Mouse (Mus musculus) CD4-positive, CD25-positive, alpha-beta regulatory T cell, adult 2 months (primary cell): Measurements from ENCODE around the gene Rangap1.
"Not testable (repeated sequence)": the region's sequence is repeated elsewhere in the genome, so short reads cannot be mapped to it uniquely, and the experiment has no call there.

ENCODE experiments used
- DNase-seq: peaks from one replicate; pipeline ENCODE4 v3.0.0-alpha.2; 2012; ENCODE audit warnings: low read depth, low spot score

Rangap1 gene

DNA sequence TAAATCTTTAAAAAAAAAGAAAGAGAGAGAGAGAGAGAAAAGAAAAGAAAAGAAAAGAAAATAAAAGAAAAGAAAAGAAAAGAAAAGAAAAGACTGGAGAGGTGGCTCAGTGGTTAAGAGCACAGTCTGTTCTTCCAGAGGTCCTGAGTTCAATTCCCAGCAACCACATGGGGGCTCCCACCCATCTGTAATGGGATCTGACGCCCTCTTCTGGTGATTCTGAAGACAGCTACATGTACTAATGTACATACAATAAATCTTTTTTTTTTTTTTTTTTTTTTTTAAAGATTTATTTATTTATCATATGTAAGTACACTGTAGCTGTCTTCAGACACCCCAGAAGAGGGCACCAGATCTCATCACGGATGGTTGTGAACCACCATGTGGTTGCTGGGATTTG, 3.0 kb downstream of the Rangap1 start:
- peak; percentile 50 for DNase-seq

DNA sequence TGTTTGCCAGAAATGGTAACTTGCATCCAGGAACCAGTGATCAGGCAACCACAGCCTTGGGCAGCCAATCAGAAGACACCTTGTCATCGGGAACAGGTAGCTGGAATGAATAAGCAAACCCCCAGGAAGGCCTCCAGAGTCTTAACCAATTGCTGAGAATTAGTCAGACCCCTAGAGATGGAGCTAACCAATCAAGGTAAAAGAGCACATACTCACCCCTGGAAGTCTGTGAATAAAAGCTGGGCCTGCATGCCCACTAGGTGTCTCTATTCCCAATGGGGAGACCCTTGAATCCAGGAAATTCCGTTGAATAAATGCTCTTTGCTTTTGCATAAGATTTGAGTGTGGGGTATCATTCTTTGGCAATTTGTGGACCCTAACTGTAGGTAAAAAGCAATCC, 5.4 kb downstream of the Rangap1 start:
- DNase-seq, result no peak

DNA sequence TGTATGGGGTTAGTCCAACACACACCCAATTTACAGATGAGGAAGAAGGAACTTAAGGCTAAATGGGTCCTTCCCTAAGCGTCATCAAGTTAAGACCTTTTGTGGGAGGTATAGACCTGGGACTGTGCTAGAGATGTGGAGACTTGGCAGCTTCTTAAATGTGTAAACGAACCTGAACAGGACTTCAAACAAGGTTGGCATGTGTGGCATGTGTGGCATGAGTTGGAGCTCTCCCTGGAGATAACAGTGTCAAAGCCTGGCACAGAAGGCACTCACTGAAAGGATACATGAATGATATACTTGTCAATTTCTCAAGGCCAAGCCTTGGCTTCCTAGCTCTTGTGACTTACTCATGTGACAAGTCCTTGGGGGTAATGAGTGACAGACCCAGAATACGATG, 6.0 kb downstream of the Rangap1 start:
- DNase-seq, result no peak

DNA sequence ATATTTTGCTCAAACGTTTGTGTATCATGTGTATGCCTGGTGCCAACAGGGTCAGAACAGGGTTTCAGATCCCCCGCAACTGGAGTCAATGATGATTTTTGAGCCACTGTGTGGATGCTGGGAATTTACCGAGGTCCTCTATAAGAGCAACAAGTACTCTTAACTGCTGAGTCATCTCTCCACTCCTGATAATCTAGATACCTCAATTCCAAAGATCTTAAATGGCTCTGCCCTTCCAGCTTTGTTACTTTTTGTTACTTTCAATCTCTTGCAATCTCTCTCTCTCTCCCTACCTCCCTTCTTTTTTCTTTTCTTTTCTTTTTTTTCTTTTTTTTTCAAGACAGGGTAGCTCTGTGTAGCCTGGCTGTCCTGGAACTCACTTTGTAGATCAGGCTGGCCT, 10.3 kb downstream of the Rangap1 start:
- DNase-seq, result no peak

DNA sequence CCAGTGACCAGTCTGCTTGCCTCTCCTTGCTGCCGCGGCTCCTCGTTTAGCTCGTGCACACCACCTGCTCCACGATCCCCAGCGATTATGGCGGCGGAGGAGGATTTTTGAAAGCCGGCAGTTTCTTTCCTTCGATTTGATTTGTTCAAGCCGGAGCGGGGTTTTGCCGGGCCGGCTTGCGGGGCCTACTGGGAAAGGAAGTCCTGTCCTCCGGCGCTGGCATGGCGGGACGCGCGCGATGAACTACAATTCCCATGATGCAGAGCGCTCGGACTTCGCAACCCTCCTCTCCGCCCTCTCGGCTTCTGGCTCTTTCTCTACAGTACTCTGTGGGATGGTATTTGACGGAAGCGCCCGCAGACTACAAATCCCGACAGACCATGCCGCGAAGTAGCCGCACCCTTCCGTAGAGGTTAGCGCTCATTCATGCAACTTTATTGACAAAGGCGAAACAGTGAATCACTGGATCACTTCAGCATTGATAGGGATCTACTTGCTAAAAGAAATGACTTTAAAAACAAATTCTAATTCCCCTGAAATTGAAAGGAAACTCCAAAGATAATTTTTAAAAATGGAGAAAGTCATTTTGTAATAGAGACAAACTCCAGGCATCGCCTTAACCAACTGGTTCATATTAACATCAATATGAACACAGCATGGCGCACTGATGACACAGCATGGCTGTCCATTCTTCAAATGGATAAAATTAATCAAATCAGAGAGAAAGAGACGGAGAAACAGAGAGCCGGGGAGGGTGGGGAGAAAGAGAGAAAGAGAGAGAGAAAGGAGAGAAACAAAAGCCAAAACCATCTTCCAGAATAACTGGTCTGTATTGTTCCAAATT, 15.3 kb downstream of the Rangap1 start:
- DNase-seq, result peak; percentile 99

DNA sequence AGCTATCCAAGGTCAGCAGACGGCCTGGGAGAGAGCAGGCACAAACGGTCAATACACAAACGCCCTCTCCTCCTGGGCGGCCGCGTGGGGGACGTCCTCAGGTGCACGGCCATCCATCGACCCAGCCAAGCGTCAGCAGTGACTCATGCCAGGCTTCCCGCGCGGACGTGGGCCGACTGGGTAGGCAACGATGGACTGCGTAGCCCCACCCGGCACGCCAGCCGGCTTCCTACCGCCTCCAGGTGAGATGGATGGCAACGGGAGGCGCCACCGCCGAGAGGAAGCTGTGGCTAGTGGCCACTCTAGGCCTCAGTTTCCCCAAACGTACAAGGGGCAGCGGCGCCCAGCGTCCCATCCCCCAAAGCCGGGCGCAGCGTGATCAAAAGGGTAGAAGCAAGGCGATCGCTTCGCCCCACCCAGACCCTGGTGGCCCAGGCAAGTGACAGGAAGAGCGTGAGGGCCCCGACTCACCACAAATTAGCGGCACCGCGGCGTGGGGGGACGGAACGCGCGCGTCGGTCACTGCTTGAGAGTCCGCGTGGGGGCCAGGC, 16.0 kb downstream of the Rangap1 start:
- peak; percentile 55 for DNase-seq

DNA sequence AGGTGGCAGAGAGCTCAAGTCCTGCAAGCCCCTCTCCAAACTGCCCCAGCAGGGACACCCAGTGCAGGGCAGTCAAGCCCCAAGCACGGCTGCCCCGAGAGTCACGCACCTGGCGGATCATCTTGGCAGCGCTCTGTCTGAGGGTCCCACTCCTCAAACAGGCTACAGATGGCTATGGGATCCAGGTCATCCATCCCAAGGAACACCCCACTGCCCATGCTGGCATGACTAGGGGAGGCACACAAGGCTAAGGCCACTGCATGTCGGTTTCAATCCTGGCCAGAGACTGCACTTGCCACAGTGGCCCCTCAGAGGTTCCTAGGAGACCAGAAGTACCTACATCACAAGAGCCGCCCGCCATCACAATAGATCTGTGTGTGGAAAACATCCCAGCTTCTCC, 19.4 kb downstream of the Rangap1 start:
- DNase-seq, result no peak

DNA sequence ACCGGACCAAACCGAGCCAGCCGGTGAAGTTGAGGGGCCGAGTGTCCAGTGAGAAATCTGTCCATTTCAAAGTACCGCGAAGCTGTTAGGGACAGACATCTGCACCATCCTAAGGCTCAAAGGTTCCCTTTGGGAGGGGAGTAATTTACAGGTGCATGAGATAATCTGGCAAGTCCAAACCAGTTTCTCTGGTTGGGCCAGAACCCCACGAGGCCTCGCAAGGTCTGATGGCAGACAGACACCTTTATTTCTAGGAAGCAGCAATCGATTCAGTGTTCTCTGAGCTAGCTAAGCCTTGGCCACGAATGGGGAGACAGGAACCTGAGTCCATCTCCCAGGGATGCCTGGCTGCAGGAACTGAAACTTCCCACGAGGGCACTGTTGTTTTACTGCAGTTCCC, 21.7 kb downstream of the Rangap1 start:
- no peak for DNase-seq

DNA sequence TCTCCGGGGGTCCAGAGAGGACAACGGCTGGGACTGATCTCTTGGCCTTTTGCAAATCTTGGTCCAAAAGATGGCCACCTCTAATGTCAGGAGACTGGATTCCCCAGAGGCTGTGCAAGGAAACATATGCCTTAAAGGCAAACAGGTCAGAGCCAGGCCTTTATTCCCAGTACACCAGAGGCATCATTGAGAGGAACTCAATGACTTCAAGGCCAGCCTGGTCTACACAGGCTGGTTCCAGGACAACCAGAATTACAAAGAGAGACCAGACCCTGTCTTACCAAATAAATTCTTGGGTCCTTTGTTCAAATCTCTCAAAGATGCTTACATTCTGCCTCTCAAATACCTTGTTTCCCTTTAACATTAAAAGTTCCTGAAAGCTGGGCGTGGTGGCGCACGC, 23.0 kb downstream of the Rangap1 start:
- no peak for DNase-seq

DNA sequence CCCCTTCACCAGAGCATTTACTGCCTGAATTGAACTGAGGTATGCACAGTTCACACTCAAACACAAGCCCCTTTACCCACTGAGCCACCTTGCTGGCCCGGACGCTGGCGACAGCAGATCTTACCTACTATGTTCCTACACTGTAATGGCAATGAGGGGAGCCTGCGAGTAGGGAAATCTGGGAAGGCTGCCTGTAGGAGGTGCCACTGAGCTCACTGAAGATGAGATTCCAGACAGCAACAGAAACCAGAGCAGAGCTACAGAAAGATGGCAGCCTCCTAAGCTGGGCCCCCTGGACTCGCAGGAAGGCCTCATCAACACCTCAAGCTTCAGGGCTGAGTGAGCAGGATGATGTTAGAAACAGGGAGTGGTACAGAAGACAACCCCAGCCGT, 26.2 kb downstream of the Rangap1 start:
- DNase-seq, result no peak

DNA sequence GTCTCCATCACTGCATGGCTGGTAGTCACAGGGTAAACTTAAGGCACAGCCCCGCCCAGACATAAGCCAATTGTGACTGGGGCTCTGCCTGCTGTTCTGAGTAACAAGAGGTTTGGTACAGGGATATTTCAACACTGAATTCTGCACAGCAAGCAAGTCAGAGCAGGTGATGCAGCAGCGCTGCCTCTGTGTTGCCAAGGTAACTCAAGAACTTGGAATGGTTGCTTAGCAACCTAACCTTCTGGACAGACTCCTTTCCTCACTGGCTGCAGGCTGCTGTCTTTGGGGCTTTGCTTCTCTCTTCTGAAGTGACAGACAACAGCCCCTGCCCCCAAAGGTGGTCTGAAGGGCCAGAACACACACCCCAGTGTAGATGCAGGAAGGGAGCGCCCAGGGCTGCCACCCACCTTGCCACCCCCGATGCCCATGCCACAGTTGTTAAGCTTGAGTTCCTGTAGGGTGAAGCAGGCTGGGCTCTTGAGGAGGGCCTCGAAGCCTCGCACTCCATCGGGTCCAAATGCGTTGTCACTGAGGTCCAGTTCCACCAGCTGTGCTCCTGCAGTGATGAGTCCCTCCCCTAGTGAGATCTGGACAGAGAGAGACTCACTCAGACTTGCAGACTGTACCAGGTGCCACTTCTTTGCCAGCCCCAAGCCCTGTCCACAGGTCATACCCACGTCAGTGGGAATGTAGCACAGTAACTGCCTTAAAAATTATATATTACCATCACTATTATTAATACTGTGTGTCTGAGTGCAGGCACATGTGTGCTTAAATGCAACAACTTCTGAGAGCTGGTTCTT, 26.8 kb downstream of the Rangap1 start:
- no peak for DNase-seq

DNA sequence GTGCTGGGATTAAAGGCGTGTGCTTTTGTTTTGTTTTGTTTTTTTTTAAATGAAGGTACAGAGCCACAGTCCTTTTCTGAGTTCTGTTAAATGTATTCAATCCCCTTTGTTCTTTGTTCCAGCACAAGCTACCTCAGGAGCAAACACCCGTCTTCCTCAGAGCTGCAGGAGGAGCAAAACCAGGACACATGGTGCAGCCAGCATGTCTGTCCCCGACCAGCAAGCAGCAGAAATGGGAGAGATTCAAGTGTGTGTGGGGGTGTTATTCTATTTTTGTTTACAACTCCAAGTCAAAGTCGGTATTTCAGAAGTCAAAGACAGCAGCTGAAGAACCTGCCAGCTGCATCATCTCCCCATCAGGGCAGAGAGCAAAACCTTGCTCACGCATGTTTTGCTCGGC, 31.6 kb downstream of the Rangap1 start:
- DNase-seq, result no peak

DNA sequence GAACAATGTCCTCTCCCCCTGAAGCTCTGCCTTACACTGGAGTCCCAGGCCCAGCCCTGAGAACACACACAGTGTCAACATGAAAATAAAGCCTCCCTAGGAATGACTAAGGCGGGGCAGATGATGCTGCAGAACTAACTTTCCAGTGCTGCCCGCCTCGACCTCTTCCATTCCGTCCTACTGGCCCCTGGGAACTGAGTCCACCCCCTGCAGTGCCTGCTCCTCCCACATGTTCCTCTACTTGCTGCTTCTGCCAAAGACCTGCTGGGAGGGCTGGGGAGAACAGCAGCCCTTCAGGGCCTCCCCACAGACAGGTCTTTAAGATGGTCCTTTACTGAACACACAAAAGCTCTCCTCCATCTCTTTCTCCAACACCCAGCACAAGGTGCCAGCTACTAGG, 34.5 kb downstream of the Rangap1 start:
- DNase-seq, result no peak

DNA sequence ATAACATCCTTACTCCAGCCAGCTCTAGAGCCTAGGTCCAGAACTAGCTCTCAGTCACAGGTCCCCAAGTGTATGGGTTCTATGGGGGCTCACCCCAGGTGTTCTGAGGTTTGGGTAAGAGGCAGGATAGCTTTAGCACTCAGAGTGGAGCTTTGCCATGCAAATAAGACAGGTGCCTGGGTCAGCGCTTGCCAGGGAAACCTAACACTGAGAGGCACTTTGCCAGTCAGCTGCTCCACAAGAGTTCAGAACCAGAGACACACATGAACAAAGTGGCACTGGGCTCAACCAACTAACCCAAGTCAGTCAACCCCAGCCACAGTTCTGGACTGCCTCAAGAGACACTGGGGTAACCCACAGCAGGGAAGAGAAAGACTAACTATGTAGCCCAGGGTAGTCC, 35.6 kb downstream of the Rangap1 start:
- DNase-seq, result no peak

DNA sequence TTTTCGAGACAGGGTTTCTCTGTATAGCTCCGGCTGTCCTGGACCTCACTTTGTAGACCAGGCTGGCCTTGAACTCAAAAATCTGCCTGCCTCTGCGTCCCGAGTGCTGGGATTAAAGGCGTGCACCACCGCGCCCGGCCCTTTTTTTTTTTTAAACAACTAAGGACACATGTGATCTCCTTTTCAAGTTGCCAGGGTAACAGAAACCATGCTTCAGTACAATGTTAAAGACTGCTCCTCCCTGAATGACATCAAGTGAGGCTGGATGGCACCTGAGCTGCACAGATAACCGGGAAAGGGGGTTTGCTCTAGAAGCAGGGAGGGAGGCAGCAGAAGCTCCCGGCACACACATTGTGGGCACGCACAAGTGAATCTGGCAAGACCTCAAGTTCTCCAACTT, 36.3 kb downstream of the Rangap1 start:
- no peak for DNase-seq

DNA sequence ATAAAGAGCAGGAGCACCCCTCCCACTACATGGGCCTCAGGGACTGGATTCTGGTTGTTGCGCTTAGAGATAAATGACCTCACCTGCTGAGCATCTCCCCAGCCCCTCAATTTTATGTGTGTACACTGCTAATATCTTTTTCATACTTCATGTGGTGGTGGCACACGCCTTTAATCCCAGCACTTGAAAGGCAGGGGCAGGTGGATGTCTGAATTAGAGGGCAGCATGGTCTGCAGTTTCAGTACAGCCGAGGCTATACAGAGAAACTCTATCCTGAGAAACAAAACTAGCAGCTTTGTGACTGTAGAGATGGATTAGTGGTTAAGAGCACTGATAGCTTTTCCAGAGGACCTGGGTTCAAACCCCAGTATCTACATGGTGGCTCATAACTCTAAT, 42.2 kb downstream of the Rangap1 start:
- DNase-seq, result no peak

DNA sequence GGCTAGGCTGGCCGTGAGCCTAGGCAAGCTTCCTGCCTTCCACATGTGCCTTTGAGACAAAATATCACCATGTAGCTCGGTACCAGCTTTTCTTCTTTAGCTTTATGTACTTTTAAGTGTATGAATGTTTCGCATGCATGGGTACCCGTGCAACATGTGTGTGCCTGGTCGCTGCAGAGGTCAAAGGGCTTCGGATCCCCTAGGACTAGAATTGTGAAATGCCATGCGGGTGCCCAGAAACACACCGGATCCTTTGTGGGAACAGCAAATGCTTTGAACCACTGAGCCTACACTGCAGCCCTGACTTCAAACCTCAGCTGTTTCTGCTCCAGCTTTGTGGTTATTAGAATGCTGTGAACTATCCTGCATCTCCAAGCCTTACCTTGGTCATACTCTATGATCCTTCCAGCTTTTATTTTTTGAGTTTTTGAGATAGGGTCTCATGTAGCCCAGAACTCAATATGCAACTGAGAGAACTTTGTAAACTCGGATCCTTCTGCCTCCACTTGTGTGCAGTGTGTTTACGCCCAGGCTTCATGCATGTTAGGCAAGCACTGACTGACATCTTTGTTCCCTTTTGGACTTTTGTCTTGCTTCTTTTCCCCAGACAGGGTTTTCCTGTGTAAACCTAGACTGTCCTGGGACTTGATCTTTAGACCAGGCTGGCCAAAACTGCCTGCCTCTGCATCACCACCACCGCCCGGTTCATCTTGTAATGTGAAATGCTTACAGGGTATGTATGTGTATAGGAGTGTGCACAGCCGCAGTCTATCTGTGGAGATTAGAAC, 42.8 kb downstream of the Rangap1 start:
- DNase-seq, result no peak

DNA sequence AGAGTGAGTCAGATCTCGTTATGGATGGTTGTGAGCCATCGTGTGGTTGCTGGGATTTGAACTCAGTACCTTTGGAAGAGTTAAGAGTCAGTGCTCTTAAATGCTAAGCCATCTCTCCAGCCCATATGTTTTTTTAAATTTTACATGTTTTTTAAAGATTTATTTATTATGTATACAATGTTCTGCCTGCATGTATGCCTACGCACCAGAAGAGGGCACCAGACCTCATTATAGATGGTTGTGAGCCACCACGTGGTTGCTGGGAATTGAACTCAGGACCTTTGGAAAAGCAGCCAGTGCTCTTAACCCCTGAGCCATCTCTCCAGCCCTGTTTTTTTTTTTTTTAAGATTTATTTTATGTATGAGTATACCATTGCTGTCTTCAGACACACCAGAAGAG, 44.0 kb downstream of the Rangap1 start:
- DNase-seq, result not testable (repeated sequence)

DNA sequence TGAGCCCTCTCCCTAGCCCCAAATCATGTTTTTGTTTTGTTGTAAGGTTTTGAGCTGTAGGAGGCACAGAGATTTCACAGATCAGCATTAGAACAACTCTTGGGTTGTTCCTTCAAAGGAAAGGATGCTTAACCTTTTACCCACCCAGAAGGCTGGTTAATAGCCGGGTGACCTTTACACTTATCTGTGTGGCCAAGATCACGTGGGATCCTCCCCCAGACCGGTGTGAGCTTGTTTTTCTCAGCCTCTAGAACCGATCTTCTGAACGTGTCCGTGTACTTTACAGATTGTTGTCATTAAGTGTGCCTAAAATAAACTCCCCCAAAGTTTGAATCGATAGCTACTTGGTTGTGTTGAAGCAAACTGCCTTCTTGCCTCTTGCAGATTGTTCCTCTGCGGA, 44.7 kb downstream of the Rangap1 start:
- peak; percentile 33 for DNase-seq

DNA sequence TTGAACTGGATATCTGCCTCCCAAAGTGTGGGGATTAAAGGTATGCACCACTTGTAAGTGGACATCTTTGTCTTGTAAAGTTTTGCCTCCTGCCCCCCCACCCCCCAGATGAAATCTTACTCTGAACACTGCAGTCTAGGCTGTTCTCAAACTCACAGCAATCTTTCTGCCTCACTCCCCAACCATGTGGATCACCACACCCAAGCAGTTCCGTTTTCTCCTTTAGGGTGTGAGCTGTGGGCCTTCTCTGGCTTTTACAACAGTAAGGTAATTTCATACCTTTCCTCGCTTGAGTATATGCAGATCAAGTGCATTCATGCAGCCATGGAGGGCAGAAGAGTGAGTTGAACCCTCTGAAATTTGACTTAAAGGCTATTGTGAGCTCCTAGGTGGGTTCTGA, 45.2 kb downstream of the Rangap1 start:
- no peak for DNase-seq

DNA sequence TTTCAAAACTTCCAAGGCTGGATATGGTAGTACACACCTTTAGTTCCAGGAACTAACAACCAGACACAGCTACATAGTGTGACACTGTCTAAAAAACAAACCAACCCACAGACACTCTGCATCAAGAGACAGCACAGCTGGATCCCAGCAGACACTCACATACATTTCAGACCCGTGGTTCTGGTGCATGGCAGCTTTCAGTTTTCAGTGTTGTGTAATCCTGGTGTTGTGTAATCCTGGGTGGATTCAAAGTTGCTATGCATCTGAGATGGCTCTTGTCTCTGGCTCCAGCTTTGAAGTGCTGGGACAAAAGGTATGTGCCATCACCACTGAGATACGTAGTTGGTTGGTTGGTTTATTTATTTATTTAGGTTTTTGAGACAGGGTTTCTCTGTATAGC, 46.8 kb downstream of the Rangap1 start:
- no peak for DNase-seq

DNA sequence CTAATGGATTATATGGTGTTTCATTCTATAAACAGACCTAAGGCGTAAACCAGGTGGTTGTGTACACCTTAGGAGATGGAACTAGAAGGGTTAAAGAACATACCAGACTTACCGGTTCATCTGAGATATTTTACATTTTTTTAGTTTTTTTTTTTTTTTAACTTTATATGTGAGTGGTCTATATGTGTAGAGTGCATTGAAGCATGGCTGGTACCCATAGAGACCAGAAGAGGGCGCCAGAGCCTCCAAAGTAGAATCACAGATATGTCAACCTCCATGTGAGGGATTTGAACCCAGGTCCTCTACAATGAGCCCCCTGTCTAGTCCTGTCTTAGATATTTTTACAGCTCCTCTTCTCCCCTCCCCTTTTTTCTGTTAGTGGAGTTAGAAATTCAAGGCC, 47.5 kb downstream of the Rangap1 start:
- DNase-seq, result peak; percentile 75
